Mouse (Mus musculus) midbrain, embryonic 13.5 days (tissue): ENCODE measurements around the gene Hdgfl2. TPM values are rescaled to one million over a fixed set of nuclear protein-coding genes. Genes with fewer than 3 reads are reported as not detected.
"Not testable (repeated sequence)": the region's sequence is repeated elsewhere in the genome, so short reads cannot be mapped to it uniquely, and the experiment has no call there.

Experiments
- ATAC-seq: fragments of 200-750 bp; cut with Nextera tagmentation; 2 replicates; pipeline ENCODE4 v1.8.0; 2017; ENCODE audit warnings: mild to moderate bottlenecking, moderate TSS enrichment, moderate library complexity
- H3K27ac ChIP-seq: fragments of 300-500 bp; sonication (generic); 2 replicates; pipeline ENCODE4 v1.5.1; 2015; ENCODE audit warnings: inconsistent platforms, mild to moderate bottlenecking, moderate library complexity
- H3K27me3 ChIP-seq: fragments of 300-500 bp; sonication (generic); 2 replicates; pipeline ENCODE4 v1.6.1; 2015; ENCODE audit warnings: mild to moderate bottlenecking, inconsistent platforms
- H3K36me3 ChIP-seq: fragments of 300-500 bp; sonication (generic); 2 replicates; pipeline ENCODE4 v1.6.1; 2015; ENCODE audit warnings: mild to moderate bottlenecking, inconsistent platforms
- H3K4me1 ChIP-seq: fragments of 300-500 bp; sonication (generic); replicated peaks from 2 replicates; pipeline ENCODE4 v1.6.1; 2015; ENCODE audit warnings: inconsistent platforms
- H3K4me2 ChIP-seq: fragments of 300-500 bp; sonication (generic); replicated peaks from 2 replicates; pipeline ENCODE4 v1.6.1; 2015; ENCODE audit warnings: moderate library complexity, mild to moderate bottlenecking, inconsistent platforms
- H3K4me3 ChIP-seq: fragments of 300-500 bp; sonication (generic); replicated peaks from 2 replicates; pipeline ENCODE4 v1.5.1; 2015; ENCODE audit warnings: mild to moderate bottlenecking, inconsistent platforms
- H3K9ac ChIP-seq: fragments of 300-500 bp; sonication (generic); replicated peaks from 2 replicates; pipeline ENCODE4 v1.6.1; 2015; ENCODE audit warnings: mild to moderate bottlenecking, inconsistent platforms
- H3K9me3 ChIP-seq: fragments of 300-500 bp; sonication (generic); 2 replicates; pipeline ENCODE4 v1.6.1; 2016; ENCODE audit warnings: mild to moderate bottlenecking, inconsistent platforms
- WGBS: fragments of 180-500 bp; shearing (Covaris S2); methylation state at CpG from one replicate; pipeline ENCODE4 v1.1.7; 2015; 5-methylcytosine and 5-hydroxymethylcytosine counted together
- polyA plus RNA-seq: library from polyadenylated mRNA; unstranded; fragments of >200 nt; fragmentation: Nextera tagmentation; extraction: Ambion mirVana; gene quantifications from 2 replicates; pipeline ENCODE4 v1.2.1, GENCODE M21; 2015

Gene Hdgfl2
- polyA plus RNA-seq, 1 experiment from 2014 or later = 159 TPM

- H3K4me3 ChIP-seq = no peak overlapping the region
- peaks cover 44% of the 10 kb centered on the region for H3K4me1 ChIP-seq
- peaks cover 12% of the 10 kb centered on the region for H3K36me3 ChIP-seq
- no peak for ATAC-seq
- no peaks in the 10 kb centered on the region for H3K9me3 ChIP-seq
- 87% methylated on average over 8 of the region's 8 CpGs for WGBS
- H3K27ac ChIP-seq = no peak overlapping the region
- H3K27me3 ChIP-seq = no peaks in the 10 kb centered on the region
- H3K4me2 ChIP-seq = no peak overlapping the region
- no peak overlapping the region for H3K9ac ChIP-seq
Observed at GRCm38 (mm10) chr17:56038583-56039261, 40.7 kb upstream of the Hdgfl2 start.

- no peak overlapping the region; the same call in 1 of the 2 replicates for H3K9ac ChIP-seq
- H3K4me2 ChIP-seq = peak overlapping the region; percentile 93
- H3K4me1 ChIP-seq = peaks cover 38% of the 10 kb centered on the region
- 77% methylated on average over 4 of the region's 4 CpGs for WGBS
- ATAC-seq = no peak
- peaks cover 6% of the 10 kb centered on the region for H3K36me3 ChIP-seq
- 0 out of 2 replicates have a peak overlapping the region, but pooled peaks have one; percentile 64 for H3K27ac ChIP-seq
- H3K4me3 ChIP-seq = peak overlapping the region; percentile 75; the same call in 1 of the 2 replicates
- no peaks in the 10 kb centered on the region for H3K27me3 ChIP-seq
- H3K9me3 ChIP-seq = no peaks in the 10 kb centered on the region
Observed at GRCm38 (mm10) chr17:56039345-56039744, 40.1 kb upstream of the Hdgfl2 start.

GRCm38 (mm10) chr17:56040030-56040856, 39.2 kb upstream of the Hdgfl2 start, which contains the start of gene Chaf1a:
Gene Chaf1a (plus strand): TSS chr17:56040439.
- H3K4me1 ChIP-seq = peaks cover 29% of the 10 kb centered on the region
- under 1% methylated on average over 67 of the region's 68 CpGs for WGBS
- H3K4me3 ChIP-seq = peak within 1 kb of the TSS; percentile 75
- H3K4me2 ChIP-seq = peak within 1 kb of the TSS; percentile 93
- peak within 1 kb of the TSS; percentile 77 for H3K9ac ChIP-seq
- H3K27me3 ChIP-seq = no peaks in the 10 kb centered on the region
- peak; percentile 82 for ATAC-seq
- H3K27ac ChIP-seq = peak within 1 kb of the TSS; percentile 64
- H3K9me3 ChIP-seq = no peaks in the 10 kb centered on the region
- no peaks in the 10 kb centered on the region for H3K36me3 ChIP-seq

- Histone ChIP-seq H3K9me3 (no peaks in the 10 kb centered on the region), H3K4me2 (peak overlapping the region; percentile 93), H3K27ac (no peak overlapping the region), H3K4me3 (peak overlapping the region; percentile 75), H3K36me3 (0 out of 2 replicates have a peak, but pooled peaks cover 3% of the 10 kb centered on the region), H3K9ac (peak overlapping the region; percentile 77), H3K4me1 (peaks cover 23% of the 10 kb centered on the region), H3K27me3 (no peaks in the 10 kb centered on the region)
- 1% methylated on average over 12 of the region's 12 CpGs for WGBS
- no peak for ATAC-seq
Observed at GRCm38 (mm10) chr17:56040857-56041163, 38.6 kb upstream of the Hdgfl2 start.

DNA sequence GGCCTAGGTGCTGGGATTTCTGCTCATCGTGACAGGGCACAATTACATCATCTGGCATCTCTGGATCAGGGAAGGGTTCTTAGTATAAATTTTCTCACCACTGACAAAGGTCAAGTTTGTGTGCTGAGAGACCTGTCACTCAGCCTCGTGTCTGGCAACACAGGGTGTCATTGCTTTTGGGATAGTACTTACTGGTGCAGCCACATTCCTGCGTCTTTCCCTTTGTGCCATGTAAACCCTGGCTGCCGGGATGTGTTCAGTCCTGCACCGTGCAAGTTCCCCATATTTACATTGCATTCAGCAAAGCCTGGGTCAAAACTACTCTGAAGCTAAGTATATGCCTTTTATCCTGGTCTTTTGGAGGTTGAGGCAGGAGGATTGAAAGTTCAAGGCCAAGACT, 28.1 kb upstream of the Hdgfl2 start:
- Histone ChIP-seq H3K27me3 (no peaks in the 10 kb centered on the region), H3K36me3 (peaks cover 31% of the 10 kb centered on the region)
- no peak for ATAC-seq

DNA sequence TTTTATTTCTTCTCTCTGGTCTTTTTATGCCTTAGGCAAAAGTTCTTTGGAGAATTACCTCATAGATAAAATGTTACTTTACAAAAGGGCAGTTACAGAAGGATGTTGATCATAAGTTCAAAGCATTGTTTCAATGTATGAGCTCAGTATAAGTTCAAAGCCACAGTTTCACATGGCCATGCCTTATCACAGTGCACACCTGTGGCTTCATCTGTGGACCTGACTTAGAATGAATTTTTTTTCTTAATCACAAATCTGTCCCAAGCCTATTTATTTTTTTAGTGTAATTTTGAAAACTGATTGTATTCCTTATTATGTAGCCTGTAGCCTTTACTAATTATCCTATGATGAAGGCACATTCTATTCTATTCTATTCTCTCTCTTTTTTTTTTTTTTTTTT, 24.5 kb upstream of the Hdgfl2 start:
- ATAC-seq = no peak
- Histone ChIP-seq H3K27ac (no peak overlapping the region), H3K4me1 (no peaks in the 10 kb centered on the region), H3K4me3 (no peak overlapping the region), H3K9ac (no peak overlapping the region), H3K36me3 (peaks cover 30% of the 10 kb centered on the region), H3K27me3 (no peaks in the 10 kb centered on the region), H3K9me3 (no peaks in the 10 kb centered on the region), H3K4me2 (no peak overlapping the region)

More for the DNA sequence above, 28.1 kb upstream of the Hdgfl2 start:
- Histone ChIP-seq H3K4me3 (no peak overlapping the region), H3K9ac (no peak overlapping the region), H3K4me1 (no peaks in the 10 kb centered on the region), H3K27ac (no peak overlapping the region), H3K4me2 (no peak overlapping the region), H3K9me3 (no peaks in the 10 kb centered on the region)
- WGBS = 91% methylated on average over 5 of the region's 5 CpGs

GRCm38 (mm10) chr17:56055945-56056678, 23.3 kb upstream of the Hdgfl2 start:
- no peak overlapping the region for H3K9ac ChIP-seq
- WGBS = 57% methylated on average over 4 of the region's 4 CpGs
- peak; percentile 79 for ATAC-seq
- no peaks in the 10 kb centered on the region for H3K9me3 ChIP-seq
- H3K36me3 ChIP-seq = peaks cover 41% of the 10 kb centered on the region
- no peak overlapping the region for H3K4me3 ChIP-seq
- no peaks in the 10 kb centered on the region for H3K27me3 ChIP-seq
- no peak overlapping the region for H3K27ac ChIP-seq
- H3K4me1 ChIP-seq = no peaks in the 10 kb centered on the region
- no peak overlapping the region for H3K4me2 ChIP-seq

- H3K36me3 ChIP-seq = peaks cover 46% of the 10 kb centered on the region
- H3K27ac ChIP-seq = no peak overlapping the region
- no peak for ATAC-seq
- no peak overlapping the region for H3K4me3 ChIP-seq
- no peak overlapping the region for H3K4me2 ChIP-seq
- H3K9me3 ChIP-seq = no peaks in the 10 kb centered on the region
- no peaks in the 10 kb centered on the region for H3K27me3 ChIP-seq
- no peak overlapping the region for H3K9ac ChIP-seq
- 87% methylated on average over 11 of the region's 11 CpGs for WGBS
- H3K4me1 ChIP-seq = no peaks in the 10 kb centered on the region
Observed at GRCm38 (mm10) chr17:56057381-56058120, 21.9 kb upstream of the Hdgfl2 start.

- Histone ChIP-seq H3K4me1 (no peaks in the 10 kb centered on the region), H3K9me3 (no peaks in the 10 kb centered on the region), H3K4me3 (no peak overlapping the region), H3K27me3 (no peaks in the 10 kb centered on the region), H3K36me3 (peaks cover 89% of the 10 kb centered on the region), H3K27ac (no peak overlapping the region), H3K9ac (no peak overlapping the region; the same call in 1 of the 2 replicates), H3K4me2 (no peak overlapping the region)
- ATAC-seq = no peak
- 98% methylated on average over 7 of the region's 7 CpGs for WGBS
Observed at GRCm38 (mm10) chr17:56062081-56062480, 17.4 kb upstream of the Hdgfl2 start.

- not testable (repeated sequence) for H3K4me2 ChIP-seq, H3K9ac ChIP-seq, ATAC-seq, H3K4me1 ChIP-seq, H3K4me3 ChIP-seq, H3K27ac ChIP-seq, H3K27me3 ChIP-seq, H3K9me3 ChIP-seq
- WGBS = 82% methylated on average over 6 of the region's 6 CpGs
- H3K36me3 ChIP-seq = peaks cover 97% of the 10 kb centered on the region
Observed at GRCm38 (mm10) chr17:56065715-56066114, 13.7 kb upstream of the Hdgfl2 start.

DNA sequence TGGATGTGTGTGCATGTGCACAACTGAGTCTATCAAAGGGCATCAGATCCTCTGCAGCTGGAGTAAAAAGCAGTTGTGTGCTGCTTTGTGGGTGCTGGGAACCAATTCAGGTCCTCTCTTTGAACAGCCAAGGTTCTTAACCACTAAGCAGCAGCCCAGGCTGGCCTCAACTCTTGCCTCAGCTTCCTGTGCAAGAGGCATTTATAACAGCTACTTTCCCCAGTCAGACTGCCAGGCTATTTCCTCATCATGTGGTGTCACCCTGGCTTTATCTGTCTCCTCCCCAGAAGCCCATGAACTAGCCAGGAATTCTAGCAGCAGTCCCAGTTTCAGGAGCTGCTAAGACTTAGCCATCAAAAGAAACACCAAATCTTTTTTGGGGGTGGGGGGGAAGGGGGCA, 13.0 kb upstream of the Hdgfl2 start:
- no peak for ATAC-seq
- peaks cover 99% of the 10 kb centered on the region for H3K36me3 ChIP-seq

More for the DNA sequence above, 13.0 kb upstream of the Hdgfl2 start:
- H3K9me3 ChIP-seq = no peaks in the 10 kb centered on the region
- no peaks in the 10 kb centered on the region for H3K27me3 ChIP-seq
- H3K9ac ChIP-seq = no peak overlapping the region
- no peak overlapping the region for H3K4me3 ChIP-seq
- H3K27ac ChIP-seq = no peak overlapping the region
- H3K4me2 ChIP-seq = no peak overlapping the region
- H3K4me1 ChIP-seq = no peaks in the 10 kb centered on the region
